Mouse (Mus musculus) erythroid progenitor cell, adult 5-6 weeks (primary cell): ENCODE data around the gene Stk11ip. TPM values are rescaled to one million over a fixed set of nuclear protein-coding genes. Genes with fewer than 3 reads are reported as not detected.

ENCODE experiments used
- ATAC-seq: replicated peaks from 2 replicates; pipeline ENCODE4 v1.8.0; 2016; ENCODE audit warnings: moderate number of reproducible peaks, mild to moderate bottlenecking, moderate TSS enrichment, inconsistent platforms; ENCODE audit not compliant: poor library complexity, low FRiP score, severe bottlenecking
- total RNA-seq, 2 experiments: library from RNA; stranded (forward) in 1 of 2; stranded (reverse) in 1 of 2; fragments of 150-400 nt in 1 of 2; fragments of 186-747, 209-891 nt in 1 of 2; gene quantifications; 2 replicates each; pipeline versions ENCODE4 v1.2.3 to v1.2.4; 2015 to 2017; ENCODE audit warnings: low replicate concordance in 2 of 2

The Stk11ip gene
- total RNA-seq, 2 experiments from 2014 or later = 2.5 to 15.4 TPM

- no peak for ATAC-seq
These were observed 12.3 kb downstream of the Stk11ip start for GRCm38 (mm10) chr1:75533325-75534252.

- no peak for ATAC-seq
These were observed 16.3 kb downstream of the Stk11ip start for GRCm38 (mm10) chr1:75537587-75537986.

GRCm38 (mm10) chr1:75538597-75539190 lies 17.4 kb downstream of the Stk11ip start:
- no peak for ATAC-seq

GRCm38 (mm10) chr1:75541496-75541895 lies 20.2 kb downstream of the Stk11ip start:
- no peak for ATAC-seq

- no peak for ATAC-seq
These were observed 23.0 kb downstream of the Stk11ip start for GRCm38 (mm10) chr1:75544351-75544750.

- no peak for ATAC-seq
These were observed 24.9 kb downstream of the Stk11ip start, which contains the start of gene Slc4a3 for GRCm38 (mm10) chr1:75545965-75546956. Slc4a3 (plus strand) TSS chr1:75546266.

- ATAC-seq = no peak
These were observed 26.0 kb downstream of the Stk11ip start for GRCm38 (mm10) chr1:75547351-75547750.

- ATAC-seq = no peak
These were observed 26.8 kb downstream of the Stk11ip start for GRCm38 (mm10) chr1:75548083-75548482.

- ATAC-seq = no peak
These were observed 27.5 kb downstream of the Stk11ip start for GRCm38 (mm10) chr1:75548871-75549270.

GRCm38 (mm10) chr1:75549289-75550279 lies 28.3 kb downstream of the Stk11ip start:
- no peak for ATAC-seq

- no peak for ATAC-seq
These were observed 29.3 kb downstream of the Stk11ip start for GRCm38 (mm10) chr1:75550586-75550985.

- ATAC-seq = no peak
These were observed 34.4 kb downstream of the Stk11ip start for GRCm38 (mm10) chr1:75555680-75556079.

- no peak for ATAC-seq
These were observed 34.9 kb downstream of the Stk11ip start for GRCm38 (mm10) chr1:75556143-75556781.

GRCm38 (mm10) chr1:75557041-75557440 lies 35.7 kb downstream of the Stk11ip start:
- no peak for ATAC-seq

- no peak for ATAC-seq
These were observed 37.3 kb downstream of the Stk11ip start for GRCm38 (mm10) chr1:75558388-75559178.

GRCm38 (mm10) chr1:75559212-75559925 lies 38.0 kb downstream of the Stk11ip start:
- no peak for ATAC-seq
